ENCODE assay signal across 7 mouse cellular contexts in the genomic region with DNA sequence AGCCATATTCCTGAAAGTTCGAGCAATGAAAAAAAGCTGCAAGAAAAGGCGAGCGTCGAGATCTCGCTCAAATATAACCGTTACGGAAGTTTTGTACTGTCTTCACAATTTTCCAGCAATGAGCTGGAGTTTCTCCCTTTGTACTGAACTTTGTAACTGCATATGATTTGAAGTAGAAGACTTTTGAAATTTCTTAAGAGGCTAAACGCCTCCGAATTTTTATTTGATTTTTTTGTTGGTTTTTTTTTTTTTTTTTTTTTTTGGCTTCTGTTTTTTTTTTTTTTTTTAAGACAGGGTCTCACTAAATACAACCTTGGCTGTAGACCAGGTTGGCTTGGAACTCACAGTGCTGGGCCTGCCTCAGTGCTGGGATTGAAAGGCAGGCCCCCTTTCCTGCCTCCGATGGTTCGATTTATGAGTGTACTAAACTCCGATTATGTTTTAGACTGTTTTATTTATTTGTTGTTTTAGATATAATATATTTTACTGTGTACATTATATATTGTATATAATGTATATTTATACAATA. TPM values are rescaled to one million over a fixed set of nuclear protein-coding genes. Genes with fewer than 3 reads are reported as not detected.
DNase-seq lines count a peak whose midpoint lies in the region; ATAC-seq and TF ChIP-seq lines count a peak whose summit lies in the region.

No protein-coding gene starts in this region.

- 24% methylated on average over 12 of the region's 12 CpGs for WGBS in lung, postnatal 0 days
- 35% methylated on average over 12 of the region's 12 CpGs for WGBS in forebrain, embryonic 10.5 days
- WGBS in limb, embryonic 12.5 days = 28% methylated on average over 12 of the region's 12 CpGs
- 23% methylated on average over 12 of the region's 12 CpGs for WGBS in small intestine, adult 2 months

- H3K36me3 ChIP-seq in lung, postnatal 0 days (ENCODE audit: insufficient read depth, low read length) = 0 out of 2 replicates have a peak, but pooled peaks cover 6% of the 10 kb centered on the region
- peaks cover 31% of the 10 kb centered on the region for H3K36me3 ChIP-seq in forebrain, embryonic 10.5 days (replicated peaks)
- peaks cover 25% of the 10 kb centered on the region for H3K36me3 ChIP-seq in limb, embryonic 12.5 days
- peaks cover 10% of the 10 kb centered on the region for H3K36me3 ChIP-seq in small intestine, adult 2 months (ENCODE audit: control insufficient read depth, insufficient read depth, low read length)

- peak overlapping the region; percentile 73 for H3K4me2 ChIP-seq in lung, postnatal 0 days (replicated peaks; ENCODE audit: low read depth, low read length)
- peak overlapping the region; percentile 96 for H3K4me2 ChIP-seq in limb, embryonic 12.5 days

- no peak for TF ChIP-seq POLR2A in small intestine, adult 2 months (IDR thresholded peaks at IDR 0.05; ENCODE audit: low read depth, low read length)

- no peak for ATAC-seq in lung, postnatal 0 days
- no peak for ATAC-seq in limb, embryonic 12.5 days (ENCODE audit: insufficient number of reproducible peaks, insufficient read depth, low FRiP score, low TSS enrichment, low read depth)

- H3K4me3 ChIP-seq in lung, postnatal 0 days (ENCODE audit: low read depth, low read length) = peak overlapping the region; percentile 99
- peak overlapping the region; percentile 91 for H3K4me3 ChIP-seq in forebrain, embryonic 10.5 days
- H3K4me3 ChIP-seq in limb, embryonic 12.5 days (replicated peaks) = peak overlapping the region; percentile 99
- peak overlapping the region; percentile 92 for H3K4me3 ChIP-seq in small intestine, adult 2 months (ENCODE audit: low read depth, low read length)

- DNase-seq in lung, postnatal 0 days (ENCODE audit: low spot score) = no peak
- DNase-seq in lung, postnatal 4 days = no peak
- DNase-seq in forebrain, embryonic 10.5 days (ENCODE audit: extremely low spot score, low spot score) = no peak
- DNase-seq in thymus, postnatal 0 days (ENCODE audit: low spot score) = no peak
- DNase-seq in adipocyte (ENCODE audit: low spot score) = no peak

- peak overlapping the region; percentile 78; the same call in 1 of the 2 replicates for H3K27ac ChIP-seq in lung, postnatal 0 days (ENCODE audit: low read length)
- peak overlapping the region; percentile 97 for H3K27ac ChIP-seq in forebrain, embryonic 10.5 days
- peak overlapping the region; percentile 85 for H3K27ac ChIP-seq in limb, embryonic 12.5 days
- no peak overlapping the region for H3K27ac ChIP-seq in small intestine, adult 2 months (ENCODE audit: insufficient read depth, low read depth, low read length)

- TF ChIP-seq EP300 in lung, postnatal 0 days (IDR thresholded peaks at IDR 0.05) = no peak

- TF ChIP-seq CTCF in lung, postnatal 0 days (IDR thresholded peaks at IDR 0.05) = no peak
- TF ChIP-seq CTCF in small intestine, adult 2 months (IDR thresholded peaks at IDR 0.05; ENCODE audit: extremely low read depth, insufficient read length, insufficient replicate concordance, low read depth, low read length) = no peak

- peak overlapping the region; percentile 85; the same call in 1 of the 2 replicates for H3K9ac ChIP-seq in lung, postnatal 0 days (replicated peaks; ENCODE audit: low read depth)
- peak overlapping the region; percentile 98 for H3K9ac ChIP-seq in limb, embryonic 12.5 days (replicated peaks)

- no peaks in the 10 kb centered on the region for H3K27me3 ChIP-seq in lung, postnatal 0 days (replicated peaks; ENCODE audit: insufficient read depth, low read length)
- H3K27me3 ChIP-seq in forebrain, embryonic 10.5 days (ENCODE audit: poor library complexity, severe bottlenecking) = no peaks in the 10 kb centered on the region
- H3K27me3 ChIP-seq in limb, embryonic 12.5 days = no peaks in the 10 kb centered on the region
- H3K27me3 ChIP-seq in small intestine, adult 2 months (ENCODE audit: control insufficient read depth, insufficient read depth, low read length) = no peaks in the 10 kb centered on the region

- H3K9me3 ChIP-seq in lung, postnatal 0 days (ENCODE audit: low read length) = no peaks in the 10 kb centered on the region
- H3K9me3 ChIP-seq in forebrain, embryonic 10.5 days = no peaks in the 10 kb centered on the region
- H3K9me3 ChIP-seq in limb, embryonic 12.5 days = no peaks in the 10 kb centered on the region

- 0 out of 2 replicates have a peak, but pooled peaks cover 6% of the 10 kb centered on the region for H3K4me1 ChIP-seq in lung, postnatal 0 days (ENCODE audit: insufficient read depth, low read depth, low read length)
- H3K4me1 ChIP-seq in forebrain, embryonic 10.5 days = peaks cover 17% of the 10 kb centered on the region
- peaks cover 12% of the 10 kb centered on the region for H3K4me1 ChIP-seq in limb, embryonic 12.5 days (replicated peaks)
- H3K4me1 ChIP-seq in small intestine, adult 2 months (ENCODE audit: control insufficient read depth, insufficient read depth, insufficient read length, low read length) = peaks cover 4% of the 10 kb centered on the region

RNA-seq across cellular contexts. Expression of gene Nploc4, which starts 0.4 kb away (rescaled TPM):
- polyA plus RNA-seq in lung, postnatal 0 days (2015; fragmentation: Nextera tagmentation; extraction: Ambion mirVana) = 15.3 and 16.5 TPM in 2 replicates
- 45.9 and 46.9 TPM in 2 replicates for polyA plus RNA-seq in forebrain, embryonic 10.5 days (2016; fragmentation: Nextera tagmentation; extraction: Ambion mirVana)
- 49.8 and 56.0 TPM in 2 replicates for polyA plus RNA-seq in limb, embryonic 12.5 days (2016; fragmentation: Nextera tagmentation; extraction: Ambion mirVana)
- polyA plus RNA-seq in small intestine, adult 2 months (2012; rRNA removed) = 29.0 and 54.8 TPM in 2 replicates
- 24.8 and 29.3 TPM in 2 replicates for polyA plus RNA-seq in thymus, postnatal 0 days (2015; fragmentation: Nextera tagmentation; extraction: Ambion mirVana)

RNA-seq across cellular contexts. Expression of gene Tspan10, which starts 4.5 kb away (rescaled TPM):
- not detected in 2 replicates for polyA plus RNA-seq in lung, postnatal 0 days (2015; fragmentation: Nextera tagmentation; extraction: Ambion mirVana)
- polyA plus RNA-seq in forebrain, embryonic 10.5 days (2016; fragmentation: Nextera tagmentation; extraction: Ambion mirVana) = 0.30 and 1.6 TPM in 2 replicates
- not detected in 2 replicates for polyA plus RNA-seq in limb, embryonic 12.5 days (2016; fragmentation: Nextera tagmentation; extraction: Ambion mirVana)
- polyA plus RNA-seq in small intestine, adult 2 months (2012; rRNA removed) = 0.15 and 0.60 TPM in 2 replicates
- polyA plus RNA-seq in thymus, postnatal 0 days (2015; fragmentation: Nextera tagmentation; extraction: Ambion mirVana) = 1.2 TPM in 2 replicates

RNA-seq across cellular contexts. Expression of gene Pde6g, which starts 15.4 kb away (rescaled TPM):
- polyA plus RNA-seq in lung, postnatal 0 days (2015; fragmentation: Nextera tagmentation; extraction: Ambion mirVana) = not detected in 2 replicates
- polyA plus RNA-seq in forebrain, embryonic 10.5 days (2016; fragmentation: Nextera tagmentation; extraction: Ambion mirVana) = 0.25 and 0.41 TPM in 2 replicates
- polyA plus RNA-seq in limb, embryonic 12.5 days (2016; fragmentation: Nextera tagmentation; extraction: Ambion mirVana) = 0.20 TPM in 1 of 2 replicates, not detected in the other
- 0.43 TPM in 2 replicates for polyA plus RNA-seq in small intestine, adult 2 months (2012; rRNA removed)
- 0.14 TPM in 1 of 2 replicates, not detected in the other for polyA plus RNA-seq in thymus, postnatal 0 days (2015; fragmentation: Nextera tagmentation; extraction: Ambion mirVana)

RNA-seq across cellular contexts. Expression of gene Oxld1, which starts 19.9 kb away (rescaled TPM):
- polyA plus RNA-seq in lung, postnatal 0 days (2015; fragmentation: Nextera tagmentation; extraction: Ambion mirVana) = 14.9 and 18.9 TPM in 2 replicates
- polyA plus RNA-seq in forebrain, embryonic 10.5 days (2016; fragmentation: Nextera tagmentation; extraction: Ambion mirVana) = 8.7 and 11.8 TPM in 2 replicates
- 10.4 and 13.2 TPM in 2 replicates for polyA plus RNA-seq in limb, embryonic 12.5 days (2016; fragmentation: Nextera tagmentation; extraction: Ambion mirVana)
- 16.6 and 23.6 TPM in 2 replicates for polyA plus RNA-seq in small intestine, adult 2 months (2012; rRNA removed)
- 15.5 and 18.5 TPM in 2 replicates for polyA plus RNA-seq in thymus, postnatal 0 days (2015; fragmentation: Nextera tagmentation; extraction: Ambion mirVana)

RNA-seq across cellular contexts. Expression of gene Ccdc137, which starts 20.0 kb away (rescaled TPM):
- 16.5 and 21.1 TPM in 2 replicates for polyA plus RNA-seq in lung, postnatal 0 days (2015; fragmentation: Nextera tagmentation; extraction: Ambion mirVana)
- polyA plus RNA-seq in forebrain, embryonic 10.5 days (2016; fragmentation: Nextera tagmentation; extraction: Ambion mirVana) = 39.6 and 46.3 TPM in 2 replicates
- 47.8 and 52.4 TPM in 2 replicates for polyA plus RNA-seq in limb, embryonic 12.5 days (2016; fragmentation: Nextera tagmentation; extraction: Ambion mirVana)
- polyA plus RNA-seq in small intestine, adult 2 months (2012; rRNA removed) = 3.6 and 4.4 TPM in 2 replicates
- polyA plus RNA-seq in thymus, postnatal 0 days (2015; fragmentation: Nextera tagmentation; extraction: Ambion mirVana) = 30.0 and 33.3 TPM in 2 replicates
